Mouse (Mus musculus): ENCODE measurements around the gene Tbkbp1. TPM values are rescaled to one million over a fixed set of nuclear protein-coding genes. Genes with fewer than 3 reads are reported as not detected.

Tbkbp1 gene
- polyA plus RNA-seq, 2 experiments, result 9.7 to 62.2 TPM

- H3K4me3 ChIP-seq (replicated peaks; ENCODE audit: low read length), result peak overlapping the region; percentile 79
- H3K4me1 ChIP-seq (ENCODE audit: control insufficient read depth, insufficient read depth, low read length), result peaks cover 26% of the 10 kb centered on the region
- TF ChIP-seq POLR2A (IDR thresholded peaks at IDR 0.05; ENCODE audit: borderline replicate concordance, extremely low read depth, insufficient read depth, insufficient read length), result no peak
- DNase-seq (ENCODE audit: low spot score) (no peak), ATAC-seq (ENCODE audit: low FRiP score, low read depth) (no peak)
- peaks cover 45% of the 10 kb centered on the region for H3K36me3 ChIP-seq (ENCODE audit: control insufficient read depth, insufficient read depth, low read length)
- no peaks in the 10 kb centered on the region for H3K9me3 ChIP-seq (ENCODE audit: control insufficient read depth, low read length)
- peak overlapping the region; percentile 93; the same call in 1 of the 2 replicates for H3K27ac ChIP-seq (replicated peaks; ENCODE audit: low read depth, low read length)
- peak overlapping the region; percentile 90; the same call in 1 of the 2 replicates for H3K9ac ChIP-seq (ENCODE audit: low read depth, low read length, severe bottlenecking)
- no peaks in the 10 kb centered on the region for H3K27me3 ChIP-seq (ENCODE audit: control insufficient read depth, insufficient read depth, low read length)
- H3K4me2 ChIP-seq (replicated peaks; ENCODE audit: low read depth, low read length, severe bottlenecking), result peak overlapping the region; percentile 88
- WGBS, result 32% methylated on average over 9 of the region's 9 CpGs
Measured at GRCm38 (mm10) chr11:97149026-97149425, 2.3 kb downstream of the Tbkbp1 start.

- H3K27ac ChIP-seq (replicated peaks; ENCODE audit: low read depth, low read length), result no peak overlapping the region
- no peak for TF ChIP-seq POLR2A (IDR thresholded peaks at IDR 0.05; ENCODE audit: borderline replicate concordance, extremely low read depth, insufficient read depth, insufficient read length)
Measured at GRCm38 (mm10) chr11:97148591-97148990, 2.7 kb downstream of the Tbkbp1 start.

GRCm38 (mm10) chr11:97147333-97147732 lies 4.0 kb downstream of the Tbkbp1 start:
- Histone ChIP-seq H3K4me3 (replicated peaks; ENCODE audit: low read length) (no peak overlapping the region), H3K9ac (ENCODE audit: low read depth, low read length, severe bottlenecking) (no peak overlapping the region), H3K4me2 (replicated peaks; ENCODE audit: low read depth, low read length, severe bottlenecking) (no peak overlapping the region), H3K4me1 (ENCODE audit: control insufficient read depth, insufficient read depth, low read length) (peaks cover 20% of the 10 kb centered on the region), H3K27ac (replicated peaks; ENCODE audit: low read depth, low read length) (no peak overlapping the region), H3K27me3 (ENCODE audit: control insufficient read depth, insufficient read depth, low read length) (no peaks in the 10 kb centered on the region), H3K36me3 (ENCODE audit: control insufficient read depth, insufficient read depth, low read length) (peaks cover 62% of the 10 kb centered on the region), H3K9me3 (ENCODE audit: control insufficient read depth, low read length) (no peaks in the 10 kb centered on the region)
- WGBS, result 77% methylated on average over 8 of the region's 8 CpGs
- TF ChIP-seq POLR2A (IDR thresholded peaks at IDR 0.05; ENCODE audit: borderline replicate concordance, extremely low read depth, insufficient read depth, insufficient read length), result no peak
- DNase-seq (ENCODE audit: low spot score) (no peak), ATAC-seq (ENCODE audit: low FRiP score, low read depth) (no peak)

More at GRCm38 (mm10) chr11:97148591-97148990, 2.7 kb downstream of the Tbkbp1 start:
- Histone ChIP-seq H3K4me1 (ENCODE audit: control insufficient read depth, insufficient read depth, low read length) (peaks cover 26% of the 10 kb centered on the region), H3K4me2 (replicated peaks; ENCODE audit: low read depth, low read length, severe bottlenecking) (peak overlapping the region; percentile 88), H3K27me3 (ENCODE audit: control insufficient read depth, insufficient read depth, low read length) (no peaks in the 10 kb centered on the region), H3K4me3 (replicated peaks; ENCODE audit: low read length) (no peak overlapping the region), H3K9ac (ENCODE audit: low read depth, low read length, severe bottlenecking) (no peak overlapping the region), H3K9me3 (ENCODE audit: control insufficient read depth, low read length) (no peaks in the 10 kb centered on the region), H3K36me3 (ENCODE audit: control insufficient read depth, insufficient read depth, low read length) (peaks cover 49% of the 10 kb centered on the region)
- no peak for DNase-seq (ENCODE audit: low spot score)
- ATAC-seq (ENCODE audit: low FRiP score, low read depth), result no peak
- 27% methylated on average over 12 of the region's 12 CpGs for WGBS

GRCm38 (mm10) chr11:97146724-97147123 lies 4.6 kb downstream of the Tbkbp1 start:
- Histone ChIP-seq H3K4me2 (replicated peaks; ENCODE audit: low read depth, low read length, severe bottlenecking) (no peak overlapping the region), H3K27me3 (ENCODE audit: control insufficient read depth, insufficient read depth, low read length) (no peaks in the 10 kb centered on the region), H3K27ac (replicated peaks; ENCODE audit: low read depth, low read length) (no peak overlapping the region), H3K36me3 (ENCODE audit: control insufficient read depth, insufficient read depth, low read length) (peaks cover 64% of the 10 kb centered on the region), H3K9ac (ENCODE audit: low read depth, low read length, severe bottlenecking) (no peak overlapping the region), H3K4me3 (replicated peaks; ENCODE audit: low read length) (no peak overlapping the region), H3K4me1 (ENCODE audit: control insufficient read depth, insufficient read depth, low read length) (peaks cover 15% of the 10 kb centered on the region), H3K9me3 (ENCODE audit: control insufficient read depth, low read length) (no peaks in the 10 kb centered on the region)
- ATAC-seq (ENCODE audit: low FRiP score, low read depth), result no peak
- DNase-seq (ENCODE audit: low spot score), result peak; percentile 63
- no peak for TF ChIP-seq POLR2A (IDR thresholded peaks at IDR 0.05; ENCODE audit: borderline replicate concordance, extremely low read depth, insufficient read depth, insufficient read length)
- WGBS, result 8% methylated on average over 8 of the region's 8 CpGs

GRCm38 (mm10) chr11:97145951-97146350 lies 5.3 kb downstream of the Tbkbp1 start:
- DNase-seq (ENCODE audit: low spot score) (no peak), ATAC-seq (ENCODE audit: low FRiP score, low read depth) (no peak)
- peaks cover 64% of the 10 kb centered on the region for H3K36me3 ChIP-seq (ENCODE audit: control insufficient read depth, insufficient read depth, low read length)
- WGBS, result 58% methylated on average over 8 of the region's 9 CpGs
- H3K9ac ChIP-seq (ENCODE audit: low read depth, low read length, severe bottlenecking), result no peak overlapping the region
- no peaks in the 10 kb centered on the region for H3K9me3 ChIP-seq (ENCODE audit: control insufficient read depth, low read length)
- no peak for TF ChIP-seq POLR2A (IDR thresholded peaks at IDR 0.05; ENCODE audit: borderline replicate concordance, extremely low read depth, insufficient read depth, insufficient read length)
- no peaks in the 10 kb centered on the region for H3K27me3 ChIP-seq (ENCODE audit: control insufficient read depth, insufficient read depth, low read length)
- H3K27ac ChIP-seq (replicated peaks; ENCODE audit: low read depth, low read length), result no peak overlapping the region
- peaks cover 15% of the 10 kb centered on the region for H3K4me1 ChIP-seq (ENCODE audit: control insufficient read depth, insufficient read depth, low read length)
- no peak overlapping the region for H3K4me3 ChIP-seq (replicated peaks; ENCODE audit: low read length)
- H3K4me2 ChIP-seq (replicated peaks; ENCODE audit: low read depth, low read length, severe bottlenecking), result no peak overlapping the region

- DNase-seq (ENCODE audit: low spot score) (no peak), ATAC-seq (ENCODE audit: low FRiP score, low read depth) (no peak)
- WGBS, result 50% methylated on average over 2 of the region's 2 CpGs
- Histone ChIP-seq H3K27ac (replicated peaks; ENCODE audit: low read depth, low read length) (no peak overlapping the region), H3K9ac (ENCODE audit: low read depth, low read length, severe bottlenecking) (no peak overlapping the region), H3K27me3 (ENCODE audit: control insufficient read depth, insufficient read depth, low read length) (peaks cover 3% of the 10 kb centered on the region; the same call in 1 of the 2 replicates), H3K36me3 (ENCODE audit: control insufficient read depth, insufficient read depth, low read length) (peaks cover 68% of the 10 kb centered on the region), H3K4me1 (ENCODE audit: control insufficient read depth, insufficient read depth, low read length) (peaks cover 15% of the 10 kb centered on the region), H3K4me3 (replicated peaks; ENCODE audit: low read length) (no peak overlapping the region), H3K9me3 (ENCODE audit: control insufficient read depth, low read length) (no peaks in the 10 kb centered on the region), H3K4me2 (replicated peaks; ENCODE audit: low read depth, low read length, severe bottlenecking) (no peak overlapping the region)
- no peak for TF ChIP-seq POLR2A (IDR thresholded peaks at IDR 0.05; ENCODE audit: borderline replicate concordance, extremely low read depth, insufficient read depth, insufficient read length)
Measured at GRCm38 (mm10) chr11:97145320-97145719, 6.0 kb downstream of the Tbkbp1 start.

Measured in limb, embryonic 14.5 days (tissue).